Mouse (Mus musculus) layer of hippocampus, postnatal 14 days (tissue): ENCODE results near the gene Nubp2. TPM values are rescaled to one million over a fixed set of nuclear protein-coding genes. Genes with fewer than 3 reads are reported as not detected.

ENCODE experiments used
- DNase-seq, 2 experiments: peaks; one replicate each; pipeline ENCODE4 v3.0.0; 2021 to 2022; ENCODE audit warnings: low spot score in 2 of 2, mixed read lengths in 1 of 2
- total RNA-seq, 2 experiments: library from RNA; stranded (reverse); gene quantifications; 2 replicates each; pipeline ENCODE4 v1.2.3; 2021

Nubp2 gene
- total RNA-seq, 2 experiments from 2014 or later: 37.7 to 43.4 TPM

- DNase-seq: peak; percentile 83 to 88
These were observed 8.9 kb upstream of the Nubp2 start, which contains the start of the genes Eme2 and Mrps34 for GRCm38 (mm10) chr17:24894995-24895547. Gene Eme2 (minus strand): TSS chr17:24895087. Gene Mrps34 (plus strand): TSS chr17:24895116.

GRCm38 (mm10) chr17:24894061-24894994 is 8.2 kb upstream of the Nubp2 start:
- DNase-seq: no peak

GRCm38 (mm10) chr17:24893276-24893675 is 7.1 kb upstream of the Nubp2 start:
- DNase-seq: no peak

GRCm38 (mm10) chr17:24892785-24893184 is 6.6 kb upstream of the Nubp2 start:
- DNase-seq: no peak

- DNase-seq: no peak
These were observed 5.2 kb upstream of the Nubp2 start for GRCm38 (mm10) chr17:24891321-24891720.

GRCm38 (mm10) chr17:24890151-24891092 is 4.3 kb upstream of the Nubp2 start:
- no peak for DNase-seq

GRCm38 (mm10) chr17:24888862-24889261 is 2.7 kb upstream of the Nubp2 start:
- no peak for DNase-seq

GRCm38 (mm10) chr17:24887291-24888080 is 1.3 kb upstream of the Nubp2 start:
- no peak for DNase-seq

GRCm38 (mm10) chr17:24886932-24887271 is 753 bp upstream of the Nubp2 start:
- no peak for DNase-seq

- no peak for DNase-seq
These were observed 604 bp downstream of the Nubp2 start for GRCm38 (mm10) chr17:24885356-24886133.

GRCm38 (mm10) chr17:24884391-24884790 is 1.8 kb downstream of the Nubp2 start:
- DNase-seq: no peak

- no peak for DNase-seq
These were observed 4.3 kb downstream of the Nubp2 start for GRCm38 (mm10) chr17:24881738-24882440.

GRCm38 (mm10) chr17:24878531-24878930 is 7.6 kb downstream of the Nubp2 start:
- no peak for DNase-seq

GRCm38 (mm10) chr17:24878117-24878397 is 8.1 kb downstream of the Nubp2 start:
- no peak for DNase-seq

GRCm38 (mm10) chr17:24877336-24878116 is 8.6 kb downstream of the Nubp2 start:
- no peak for DNase-seq

GRCm38 (mm10) chr17:24874989-24875388 is 11.2 kb downstream of the Nubp2 start:
- no peak for DNase-seq

GRCm38 (mm10) chr17:24874405-24874745 is 11.8 kb downstream of the Nubp2 start:
- no peak for DNase-seq

GRCm38 (mm10) chr17:24873695-24874404 is 12.3 kb downstream of the Nubp2 start:
- no peak for DNase-seq
